Mouse (Mus musculus): ENCODE measurements around the gene Tm4sf20. TPM values are rescaled to one million over a fixed set of nuclear protein-coding genes. Genes with fewer than 3 reads are reported as not detected.

Tm4sf20 gene
- polyA plus RNA-seq, 1 experiment from 2014 or later, result 0.31 TPM

- H3K36me3 ChIP-seq, result no peaks in the 10 kb centered on the region
- no peak overlapping the region for H3K4me2 ChIP-seq (replicated peaks)
- H3K4me3 ChIP-seq, result no peak overlapping the region
- no peaks in the 10 kb centered on the region for H3K27me3 ChIP-seq
- H3K9me3 ChIP-seq, result no peaks in the 10 kb centered on the region
- 79% methylated on average over 5 of the region's 5 CpGs for WGBS
- ATAC-seq (ENCODE audit: low FRiP score, low read depth), result no peak
- H3K4me1 ChIP-seq, result no peaks in the 10 kb centered on the region
- no peak overlapping the region for H3K9ac ChIP-seq (replicated peaks)
- no peak overlapping the region for H3K27ac ChIP-seq (replicated peaks)
Observed at GRCm38 (mm10) chr1:82773208-82773607, 4.9 kb upstream of the Tm4sf20 start.

- ATAC-seq (ENCODE audit: low FRiP score, low read depth), result no peak
- Histone ChIP-seq H3K36me3 (no peaks in the 10 kb centered on the region), H3K27ac (replicated peaks) (no peak overlapping the region), H3K27me3 (no peaks in the 10 kb centered on the region), H3K9me3 (no peaks in the 10 kb centered on the region), H3K9ac (replicated peaks) (no peak overlapping the region), H3K4me2 (replicated peaks) (no peak overlapping the region), H3K4me3 (no peak overlapping the region), H3K4me1 (no peaks in the 10 kb centered on the region)
- 87% methylated on average over 4 of the region's 4 CpGs for WGBS
Observed at GRCm38 (mm10) chr1:82772428-82772827, 4.2 kb upstream of the Tm4sf20 start.

- no peak for ATAC-seq (ENCODE audit: low FRiP score, low read depth)
- no peaks in the 10 kb centered on the region for H3K4me1 ChIP-seq
- no peak within 1 kb of the TSS for H3K9ac ChIP-seq (replicated peaks)
- H3K27ac ChIP-seq (replicated peaks), result no peak within 1 kb of the TSS
- no peaks in the 10 kb centered on the region for H3K9me3 ChIP-seq
- 88% methylated on average over 13 of the region's 15 CpGs for WGBS
- H3K27me3 ChIP-seq, result no peaks in the 10 kb centered on the region
- no peaks in the 10 kb centered on the region for H3K36me3 ChIP-seq
- H3K4me2 ChIP-seq (replicated peaks), result no peak within 1 kb of the TSS
- no peak within 1 kb of the TSS for H3K4me3 ChIP-seq
Observed at GRCm38 (mm10) chr1:82771022-82771586, 2.8 kb upstream of the Tm4sf20 start, which contains the start of gene Gm47791. Gm47791 (minus strand) TSS chr1:82771243.

GRCm38 (mm10) chr1:82766641-82767040, 1.6 kb downstream of the Tm4sf20 start:
- Histone ChIP-seq H3K9me3 (0 out of 2 replicates have a peak, but pooled peaks cover 4% of the 10 kb centered on the region), H3K4me1 (no peaks in the 10 kb centered on the region), H3K36me3 (peaks cover 8% of the 10 kb centered on the region; the same call in 1 of the 2 replicates), H3K27ac (replicated peaks) (no peak overlapping the region), H3K4me2 (replicated peaks) (no peak overlapping the region), H3K9ac (replicated peaks) (no peak overlapping the region), H3K4me3 (no peak overlapping the region), H3K27me3 (no peaks in the 10 kb centered on the region)
- WGBS, result 90% methylated on average over 4 of the region's 4 CpGs
- ATAC-seq (ENCODE audit: low FRiP score, low read depth), result no peak

GRCm38 (mm10) chr1:82766227-82766626, 2.0 kb downstream of the Tm4sf20 start:
- Histone ChIP-seq H3K4me3 (no peak overlapping the region), H3K27ac (replicated peaks) (no peak overlapping the region), H3K36me3 (peaks cover 10% of the 10 kb centered on the region; the same call in 1 of the 2 replicates), H3K4me1 (no peaks in the 10 kb centered on the region), H3K4me2 (replicated peaks) (no peak overlapping the region), H3K27me3 (no peaks in the 10 kb centered on the region), H3K9ac (replicated peaks) (no peak overlapping the region), H3K9me3 (0 out of 2 replicates have a peak, but pooled peaks cover 4% of the 10 kb centered on the region)
- no peak for ATAC-seq (ENCODE audit: low FRiP score, low read depth)
- 82% methylated on average over 1 of the region's 1 CpGs for WGBS

GRCm38 (mm10) chr1:82762274-82762673, 6.0 kb downstream of the Tm4sf20 start:
- Histone ChIP-seq H3K27me3 (no peaks in the 10 kb centered on the region), H3K27ac (replicated peaks) (no peak overlapping the region), H3K9me3 (0 out of 2 replicates have a peak, but pooled peaks cover 4% of the 10 kb centered on the region), H3K36me3 (peaks cover 10% of the 10 kb centered on the region; the same call in 1 of the 2 replicates), H3K4me1 (no peaks in the 10 kb centered on the region), H3K9ac (replicated peaks) (no peak overlapping the region), H3K4me3 (no peak overlapping the region), H3K4me2 (replicated peaks) (no peak overlapping the region)
- no peak for ATAC-seq (ENCODE audit: low FRiP score, low read depth)
- WGBS, result 89% methylated on average over 1 of the region's 1 CpGs

GRCm38 (mm10) chr1:82761454-82762169, 6.6 kb downstream of the Tm4sf20 start:
- WGBS, result 92% methylated on average over 8 of the region's 8 CpGs
- no peak for ATAC-seq (ENCODE audit: low FRiP score, low read depth)
- Histone ChIP-seq H3K4me3 (no peak overlapping the region), H3K4me1 (no peaks in the 10 kb centered on the region), H3K36me3 (peaks cover 10% of the 10 kb centered on the region; the same call in 1 of the 2 replicates), H3K27ac (replicated peaks) (no peak overlapping the region), H3K9me3 (0 out of 2 replicates have a peak, but pooled peaks cover 4% of the 10 kb centered on the region), H3K4me2 (replicated peaks) (no peak overlapping the region), H3K9ac (replicated peaks) (no peak overlapping the region), H3K27me3 (no peaks in the 10 kb centered on the region)

GRCm38 (mm10) chr1:82759520-82759919, 8.7 kb downstream of the Tm4sf20 start:
- no peak for ATAC-seq (ENCODE audit: low FRiP score, low read depth)
- no peak overlapping the region for H3K9ac ChIP-seq (replicated peaks)
- no peak overlapping the region for H3K4me2 ChIP-seq (replicated peaks)
- no peaks in the 10 kb centered on the region for H3K4me1 ChIP-seq
- H3K4me3 ChIP-seq, result no peak overlapping the region
- 0 out of 2 replicates have a peak, but pooled peaks cover 4% of the 10 kb centered on the region for H3K9me3 ChIP-seq
- no peak overlapping the region for H3K27ac ChIP-seq (replicated peaks)
- no peaks in the 10 kb centered on the region for H3K27me3 ChIP-seq
- WGBS, result 100% methylated on average over 1 of the region's 1 CpGs
- peaks cover 25% of the 10 kb centered on the region for H3K36me3 ChIP-seq

GRCm38 (mm10) chr1:82747714-82748452, 20.4 kb downstream of the Tm4sf20 start:
- Histone ChIP-seq H3K4me2 (replicated peaks) (no peak overlapping the region), H3K27me3 (no peaks in the 10 kb centered on the region), H3K4me3 (no peak overlapping the region), H3K9me3 (no peaks in the 10 kb centered on the region), H3K4me1 (no peaks in the 10 kb centered on the region), H3K9ac (replicated peaks) (no peak overlapping the region), H3K36me3 (peaks cover 21% of the 10 kb centered on the region), H3K27ac (replicated peaks) (no peak overlapping the region)
- no peak for ATAC-seq (ENCODE audit: low FRiP score, low read depth)
- whole genome bisulfite sequencing, result 91% methylated on average over 2 of the region's 2 CpGs

- Histone ChIP-seq H3K27me3 (no peaks in the 10 kb centered on the region), H3K27ac (replicated peaks) (no peak overlapping the region), H3K4me1 (no peaks in the 10 kb centered on the region), H3K9me3 (no peaks in the 10 kb centered on the region), H3K4me3 (no peak overlapping the region), H3K9ac (replicated peaks) (no peak overlapping the region), H3K4me2 (replicated peaks) (no peak overlapping the region), H3K36me3 (peaks cover 24% of the 10 kb centered on the region)
- ATAC-seq (ENCODE audit: low FRiP score, low read depth), result no peak
- WGBS, result 91% methylated on average over 4 of the region's 4 CpGs
Observed at GRCm38 (mm10) chr1:82746408-82746807, 21.9 kb downstream of the Tm4sf20 start.

GRCm38 (mm10) chr1:82743962-82744361, 24.3 kb downstream of the Tm4sf20 start:
- no peak overlapping the region for H3K27ac ChIP-seq (replicated peaks)
- peaks cover 30% of the 10 kb centered on the region for H3K36me3 ChIP-seq
- no peaks in the 10 kb centered on the region for H3K27me3 ChIP-seq
- H3K4me2 ChIP-seq (replicated peaks), result no peak overlapping the region
- no peak overlapping the region for H3K9ac ChIP-seq (replicated peaks)
- no peak overlapping the region for H3K4me3 ChIP-seq
- ATAC-seq (ENCODE audit: low FRiP score, low read depth), result no peak
- no peaks in the 10 kb centered on the region for H3K9me3 ChIP-seq
- WGBS, result 92% methylated on average over 3 of the region's 3 CpGs
- H3K4me1 ChIP-seq, result no peaks in the 10 kb centered on the region

- peaks cover 41% of the 10 kb centered on the region for H3K36me3 ChIP-seq
- no peak overlapping the region for H3K27ac ChIP-seq (replicated peaks)
- WGBS, result 87% methylated on average over 7 of the region's 7 CpGs
- H3K4me1 ChIP-seq, result no peaks in the 10 kb centered on the region
- no peaks in the 10 kb centered on the region for H3K9me3 ChIP-seq
- no peaks in the 10 kb centered on the region for H3K27me3 ChIP-seq
- H3K4me2 ChIP-seq (replicated peaks), result no peak overlapping the region
- no peak for ATAC-seq (ENCODE audit: low FRiP score, low read depth)
- no peak overlapping the region for H3K4me3 ChIP-seq
- no peak overlapping the region for H3K9ac ChIP-seq (replicated peaks)
Observed at GRCm38 (mm10) chr1:82741539-82741938, 26.7 kb downstream of the Tm4sf20 start.
